Mouse (Mus musculus): Measurements from ENCODE around the gene Slc25a38. TPM values are rescaled to one million over a fixed set of nuclear protein-coding genes. Genes with fewer than 3 reads are reported as not detected.

Slc25a38 gene
- polyA plus RNA-seq, 1 experiment from 2014 or later, result 30.2 TPM

DNA sequence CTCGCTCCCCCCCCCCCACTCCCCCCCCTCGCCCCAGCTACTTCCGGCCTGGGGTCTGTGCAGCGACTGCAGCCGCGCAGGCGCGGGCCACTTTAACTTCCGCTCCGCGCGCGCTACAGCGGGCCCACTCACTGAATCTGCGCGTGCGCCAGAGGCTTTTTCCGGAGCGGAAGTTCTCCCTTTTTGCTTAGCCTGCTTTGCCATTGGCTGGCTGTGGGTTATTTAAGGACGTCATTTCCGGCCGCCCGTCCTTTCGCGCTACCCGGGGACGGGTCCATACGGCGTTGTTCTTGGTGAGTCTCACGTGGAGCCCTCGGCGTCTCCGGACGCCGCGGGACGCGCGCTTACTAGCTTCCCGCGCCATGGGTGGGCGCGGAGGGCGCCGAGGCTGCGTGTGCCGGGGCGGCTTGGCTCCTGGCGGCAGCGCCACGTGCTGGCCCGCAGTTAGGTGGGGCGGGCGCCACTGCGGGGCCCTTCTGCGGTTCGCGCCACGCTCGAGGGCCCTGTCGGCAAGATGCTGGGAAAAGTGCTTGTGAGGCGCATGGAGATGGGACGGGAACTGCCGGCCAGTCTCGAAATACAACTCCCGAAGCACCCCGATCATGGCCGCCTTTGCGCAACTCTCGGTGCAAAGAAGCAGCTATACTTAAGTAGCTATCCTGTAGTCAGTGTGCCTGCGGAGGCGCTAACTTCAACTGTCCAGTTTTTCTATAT lies 17.5 kb downstream of the Slc25a38 start, which contains the start of gene Rpsa:
Gene Rpsa, plus strand, starts transcription at position 152 of the 714 bp plus-strand sequence.
- Histone ChIP-seq H3K36me3 (peaks cover 56% of the 10 kb centered on the region), H3K9me3 (no peaks in the 10 kb centered on the region), H3K4me3 (peak within 1 kb of the TSS; percentile 100), H3K4me1 (peaks cover 15% of the 10 kb centered on the region), H3K27me3 (no peaks in the 10 kb centered on the region), H3K27ac (peak within 1 kb of the TSS; percentile 96), H3K4me2 (peak within 1 kb of the TSS; percentile 54), H3K9ac (peak within 1 kb of the TSS; percentile 100)
- under 1% methylated on average over 71 of the region's 72 CpGs for WGBS
- ATAC-seq (ENCODE audit: insufficient number of reproducible peaks, low FRiP score, low TSS enrichment, low read depth), result peak; percentile 96

DNA sequence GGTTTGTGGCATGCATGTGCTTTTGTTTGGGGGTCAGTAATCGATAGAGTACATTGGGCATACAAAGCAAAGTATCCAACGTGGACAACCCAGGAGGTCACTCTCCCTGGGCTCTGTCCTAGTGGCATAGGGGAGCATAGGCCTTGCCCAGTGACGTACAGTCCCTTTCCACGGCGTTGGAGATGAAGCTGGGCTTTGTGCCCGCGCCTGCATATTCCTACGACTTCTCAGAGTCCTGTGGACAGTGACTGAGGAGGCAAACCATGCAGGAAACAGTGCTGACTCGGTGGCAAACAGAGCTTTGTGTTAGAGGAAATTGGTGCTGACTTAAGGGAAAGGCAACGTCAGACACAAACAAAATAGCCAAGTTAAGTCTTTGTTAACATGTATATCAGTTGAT lies 19.1 kb downstream of the Slc25a38 start:
- Histone ChIP-seq H3K36me3 (peaks cover 44% of the 10 kb centered on the region), H3K9me3 (no peaks in the 10 kb centered on the region), H3K9ac (peak overlapping the region; percentile 100; the same call in 1 of the 2 replicates), H3K4me1 (peaks cover 15% of the 10 kb centered on the region), H3K27me3 (no peaks in the 10 kb centered on the region), H3K27ac (0 out of 2 replicates have a peak overlapping the region, but pooled peaks have one; percentile 57), H3K4me2 (peak overlapping the region; percentile 53), H3K4me3 (peak overlapping the region; percentile 100)
- WGBS, result 69% methylated on average over 10 of the region's 10 CpGs
- ATAC-seq (ENCODE audit: insufficient number of reproducible peaks, low FRiP score, low TSS enrichment, low read depth), result no peak

DNA sequence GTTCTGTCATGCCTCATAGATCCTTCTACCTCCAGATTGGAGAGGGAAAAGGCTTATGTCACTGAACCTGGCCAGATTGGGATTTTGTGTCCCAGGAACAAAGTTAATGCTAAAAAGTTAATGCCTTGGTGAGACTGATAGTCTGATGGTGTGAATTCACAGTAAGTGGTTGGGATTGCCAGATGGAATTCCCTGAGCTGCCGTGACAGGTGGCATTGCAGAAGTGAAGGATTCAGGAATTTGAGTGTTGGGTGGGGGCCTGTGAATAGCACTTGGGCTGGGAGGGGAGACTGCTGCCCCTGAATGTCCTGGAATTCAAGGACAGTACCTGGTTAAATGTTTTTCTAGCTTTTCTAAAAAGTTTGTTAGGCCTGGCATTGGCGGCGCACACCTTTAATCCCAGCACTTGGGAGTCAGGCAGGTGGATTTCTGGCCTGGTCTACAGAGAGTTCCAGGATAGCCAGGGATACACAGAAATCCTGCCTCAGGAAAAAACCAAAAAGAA lies 21.7 kb downstream of the Slc25a38 start:
- ATAC-seq (ENCODE audit: insufficient number of reproducible peaks, low FRiP score, low TSS enrichment, low read depth), result no peak
- 83% methylated on average over 3 of the region's 3 CpGs for WGBS
- Histone ChIP-seq H3K27ac (no peak overlapping the region), H3K36me3 (peaks cover 42% of the 10 kb centered on the region), H3K4me1 (peaks cover 14% of the 10 kb centered on the region), H3K9me3 (no peaks in the 10 kb centered on the region), H3K9ac (no peak overlapping the region), H3K4me3 (no peak overlapping the region), H3K4me2 (no peak overlapping the region), H3K27me3 (no peaks in the 10 kb centered on the region)

DNA sequence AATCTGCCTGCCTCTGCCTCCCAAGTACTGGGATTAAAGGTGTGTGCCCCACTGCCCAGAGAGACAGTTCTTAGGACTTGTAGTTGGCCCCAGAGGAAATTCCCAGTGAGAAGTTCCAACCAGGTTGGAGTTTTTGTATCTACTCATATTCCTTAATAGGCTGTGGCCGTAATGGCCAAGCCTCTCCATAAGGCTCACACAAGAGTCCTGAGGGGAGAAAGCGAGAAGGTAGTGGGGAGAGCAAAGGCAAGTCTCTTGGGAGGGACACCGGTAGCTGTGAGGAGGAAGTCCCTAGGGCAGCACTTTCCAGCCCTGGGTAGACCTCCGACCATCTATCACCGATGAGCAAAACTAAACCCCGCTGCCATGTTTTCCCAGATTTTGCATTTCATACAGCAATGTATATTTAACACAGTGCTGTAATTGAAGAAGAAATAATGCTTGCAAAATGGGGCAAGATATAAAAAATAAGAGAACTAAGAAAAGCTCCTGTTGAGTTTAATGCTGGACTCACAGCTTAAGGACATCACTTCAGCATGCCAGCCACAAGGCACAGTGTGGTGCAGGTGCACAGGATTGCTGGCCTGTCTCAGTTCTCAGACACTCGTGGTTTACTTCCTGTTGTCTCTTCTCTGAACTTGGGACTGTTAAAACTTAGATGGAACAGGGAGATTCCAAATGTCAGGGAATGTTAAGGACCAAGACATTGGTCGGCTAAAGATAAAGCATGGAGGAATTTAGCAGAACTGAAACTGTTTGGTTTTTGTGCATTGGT lies 23.0 kb downstream of the Slc25a38 start:
- WGBS, result 34% methylated on average over 8 of the region's 8 CpGs
- Histone ChIP-seq H3K4me3 (no peak overlapping the region), H3K9ac (no peak overlapping the region), H3K27me3 (no peaks in the 10 kb centered on the region), H3K27ac (peak overlapping the region; percentile 47), H3K4me1 (peaks cover 12% of the 10 kb centered on the region), H3K9me3 (no peaks in the 10 kb centered on the region), H3K36me3 (peaks cover 42% of the 10 kb centered on the region), H3K4me2 (no peak overlapping the region)
- ATAC-seq (ENCODE audit: insufficient number of reproducible peaks, low FRiP score, low TSS enrichment, low read depth), result no peak

DNA sequence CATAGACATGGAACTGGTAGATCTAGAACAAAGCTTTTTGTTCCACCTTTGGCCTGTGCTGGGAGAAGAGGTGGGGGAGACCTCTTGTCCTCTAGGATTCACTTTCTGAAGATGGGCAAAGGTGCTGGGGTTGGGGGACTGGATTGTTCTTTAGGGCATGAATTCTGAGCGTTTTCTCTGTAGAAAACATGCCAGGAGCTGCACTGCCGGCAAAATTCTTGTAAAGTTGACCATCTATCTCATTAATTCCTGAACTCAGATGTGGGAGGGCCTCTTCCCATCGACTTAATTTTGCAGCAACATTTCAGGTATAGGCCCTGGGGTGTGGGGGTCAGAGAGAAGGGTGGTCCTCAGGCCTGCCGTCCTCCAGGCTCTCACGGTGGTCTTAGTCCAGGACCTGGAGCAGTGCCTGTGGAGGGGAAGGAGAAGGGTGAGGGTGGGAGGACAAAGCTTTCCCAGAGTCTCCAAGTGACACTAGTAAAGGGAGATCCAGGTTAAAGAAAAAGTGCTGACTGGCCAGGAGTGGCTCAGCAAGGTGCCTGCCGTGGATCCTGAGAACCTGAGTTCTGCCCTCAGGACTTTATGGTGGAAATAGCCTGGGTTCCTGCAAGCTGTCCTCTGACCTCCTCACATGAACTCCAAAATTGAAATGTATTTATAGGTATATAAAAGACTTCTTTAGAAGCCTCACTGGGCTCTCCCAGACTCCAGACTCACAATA lies 23.7 kb downstream of the Slc25a38 start:
- Histone ChIP-seq H3K27ac (0 out of 2 replicates have a peak overlapping the region, but pooled peaks have one; percentile 14), H3K4me3 (no peak overlapping the region), H3K36me3 (peaks cover 38% of the 10 kb centered on the region), H3K9ac (no peak overlapping the region), H3K9me3 (no peaks in the 10 kb centered on the region), H3K4me1 (peaks cover 7% of the 10 kb centered on the region), H3K27me3 (no peaks in the 10 kb centered on the region), H3K4me2 (no peak overlapping the region)
- ATAC-seq (ENCODE audit: insufficient number of reproducible peaks, low FRiP score, low TSS enrichment, low read depth), result no peak
- 36% methylated on average over 6 of the region's 6 CpGs for WGBS

DNA sequence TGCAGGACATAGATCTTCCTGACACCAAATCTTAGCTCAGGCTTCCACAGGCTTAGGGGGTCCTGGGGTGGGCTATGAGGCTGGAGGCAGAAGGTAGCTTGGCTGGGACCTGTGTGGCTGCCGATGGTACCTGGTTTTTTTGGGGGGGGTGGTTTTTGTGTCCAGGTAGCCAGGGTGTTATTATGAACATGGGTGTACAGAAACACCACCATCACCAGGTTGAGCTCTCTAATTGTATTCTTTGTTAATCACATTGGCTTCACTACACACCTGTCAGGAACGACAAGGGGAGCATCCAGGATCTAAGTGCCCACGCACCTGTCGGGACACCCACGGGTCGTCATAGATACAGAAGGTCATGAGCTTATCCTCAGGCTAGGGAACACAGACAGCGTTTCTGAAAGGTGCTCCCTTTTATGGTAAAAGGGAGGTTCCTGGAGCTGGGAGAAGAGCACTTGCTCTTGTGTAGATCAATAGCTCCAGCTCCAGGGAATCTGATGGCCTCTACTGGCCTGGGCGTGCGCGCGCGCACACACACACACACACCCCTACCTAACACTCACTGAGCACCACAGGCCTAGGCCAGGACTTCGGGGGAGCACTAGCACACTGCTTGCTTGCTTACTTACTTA lies 24.5 kb downstream of the Slc25a38 start:
- H3K27me3 ChIP-seq, result no peaks in the 10 kb centered on the region

DNA sequence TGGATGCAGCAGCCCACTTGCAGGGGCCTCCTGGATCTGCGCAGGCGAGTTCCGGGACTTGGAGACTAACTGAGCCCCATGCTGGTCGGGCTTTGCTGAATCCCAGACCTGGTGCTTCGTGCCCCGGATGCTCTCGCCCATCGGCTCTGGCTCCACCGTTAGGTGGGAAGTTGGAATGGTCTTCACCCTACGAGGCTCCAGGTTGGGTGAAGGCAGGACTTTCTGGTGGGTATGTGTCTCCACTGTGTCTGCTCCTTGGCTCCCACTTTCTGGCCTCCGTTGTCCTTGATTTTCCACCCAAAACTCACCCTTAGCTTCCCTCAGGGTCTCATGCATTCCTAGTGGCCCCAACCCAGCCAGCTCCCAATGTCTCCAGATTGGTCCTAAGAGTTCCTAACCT lies 25.3 kb downstream of the Slc25a38 start:
- Histone ChIP-seq H3K9me3 (no peaks in the 10 kb centered on the region), H3K4me1 (no peaks in the 10 kb centered on the region), H3K36me3 (peaks cover 25% of the 10 kb centered on the region), H3K27me3 (no peaks in the 10 kb centered on the region), H3K9ac (no peak overlapping the region), H3K4me3 (no peak overlapping the region), H3K27ac (no peak overlapping the region), H3K4me2 (no peak overlapping the region)
- no peak for ATAC-seq (ENCODE audit: insufficient number of reproducible peaks, low FRiP score, low TSS enrichment, low read depth)
- WGBS, result 89% methylated on average over 11 of the region's 11 CpGs

More for the DNA sequence above, 24.5 kb downstream of the Slc25a38 start:
- no peaks in the 10 kb centered on the region for H3K4me1 ChIP-seq
- no peak overlapping the region for H3K4me2 ChIP-seq
- peaks cover 31% of the 10 kb centered on the region for H3K36me3 ChIP-seq
- ATAC-seq (ENCODE audit: insufficient number of reproducible peaks, low FRiP score, low TSS enrichment, low read depth), result no peak
- 0 out of 2 replicates have a peak overlapping the region, but pooled peaks have one; percentile 14 for H3K27ac ChIP-seq
- 76% methylated on average over 13 of the region's 13 CpGs for WGBS
- no peak overlapping the region for H3K9ac ChIP-seq
- no peaks in the 10 kb centered on the region for H3K9me3 ChIP-seq
- H3K4me3 ChIP-seq, result no peak overlapping the region

DNA sequence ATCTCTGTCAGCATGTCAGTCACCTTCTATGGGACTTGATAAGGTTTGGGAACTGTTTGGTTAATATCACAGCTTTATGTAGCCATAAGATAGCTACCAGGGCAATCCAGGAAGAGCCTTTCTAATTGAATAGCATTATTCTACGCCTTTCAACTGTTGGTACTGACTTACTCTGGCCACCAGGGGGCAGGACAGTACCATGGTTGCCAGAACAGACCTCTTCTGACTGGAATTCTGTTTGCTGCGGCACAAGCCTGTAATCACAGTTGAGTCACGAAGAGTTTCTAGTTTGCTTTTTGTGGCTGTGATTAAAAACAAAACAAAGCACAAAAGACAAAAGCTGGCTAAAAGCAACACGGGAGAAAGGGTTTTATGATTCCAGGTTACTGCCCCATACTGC lies 30.5 kb downstream of the Slc25a38 start:
- no peak overlapping the region for H3K4me2 ChIP-seq
- H3K9me3 ChIP-seq, result no peaks in the 10 kb centered on the region
- 3% methylated on average over 4 of the region's 4 CpGs for WGBS
- no peaks in the 10 kb centered on the region for H3K36me3 ChIP-seq
- no peaks in the 10 kb centered on the region for H3K4me1 ChIP-seq
- no peak overlapping the region for H3K27ac ChIP-seq
- no peaks in the 10 kb centered on the region for H3K27me3 ChIP-seq
- no peak for ATAC-seq (ENCODE audit: insufficient number of reproducible peaks, low FRiP score, low TSS enrichment, low read depth)
- H3K9ac ChIP-seq, result no peak overlapping the region
- no peak overlapping the region for H3K4me3 ChIP-seq

DNA sequence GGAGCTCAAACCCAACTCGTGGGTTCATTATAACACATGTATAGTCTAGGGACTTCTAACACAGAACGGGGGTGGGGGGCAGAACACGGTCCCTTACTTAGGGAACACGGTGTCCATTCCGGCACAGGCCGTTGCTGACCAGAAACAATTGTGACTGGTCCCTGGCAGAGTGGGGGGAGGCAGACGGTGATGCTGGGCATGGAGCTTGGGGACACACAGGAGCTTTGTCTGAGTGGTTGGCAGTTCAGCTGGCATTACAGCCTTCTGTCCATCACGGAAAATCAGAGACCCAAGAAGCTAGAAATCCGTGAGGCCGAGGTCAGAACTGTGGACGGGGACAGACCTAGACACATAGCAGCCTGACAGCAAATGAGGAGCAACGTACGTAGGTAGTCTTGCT lies 34.3 kb downstream of the Slc25a38 start:
- H3K9ac ChIP-seq, result no peak overlapping the region
- no peak for ATAC-seq (ENCODE audit: insufficient number of reproducible peaks, low FRiP score, low TSS enrichment, low read depth)
- no peak overlapping the region for H3K27ac ChIP-seq
- no peak overlapping the region for H3K4me2 ChIP-seq
- no peaks in the 10 kb centered on the region for H3K4me1 ChIP-seq
- no peaks in the 10 kb centered on the region for H3K9me3 ChIP-seq
- H3K27me3 ChIP-seq, result no peaks in the 10 kb centered on the region
- 81% methylated on average over 13 of the region's 13 CpGs for WGBS
- no peaks in the 10 kb centered on the region for H3K36me3 ChIP-seq
- H3K4me3 ChIP-seq, result no peak overlapping the region

DNA sequence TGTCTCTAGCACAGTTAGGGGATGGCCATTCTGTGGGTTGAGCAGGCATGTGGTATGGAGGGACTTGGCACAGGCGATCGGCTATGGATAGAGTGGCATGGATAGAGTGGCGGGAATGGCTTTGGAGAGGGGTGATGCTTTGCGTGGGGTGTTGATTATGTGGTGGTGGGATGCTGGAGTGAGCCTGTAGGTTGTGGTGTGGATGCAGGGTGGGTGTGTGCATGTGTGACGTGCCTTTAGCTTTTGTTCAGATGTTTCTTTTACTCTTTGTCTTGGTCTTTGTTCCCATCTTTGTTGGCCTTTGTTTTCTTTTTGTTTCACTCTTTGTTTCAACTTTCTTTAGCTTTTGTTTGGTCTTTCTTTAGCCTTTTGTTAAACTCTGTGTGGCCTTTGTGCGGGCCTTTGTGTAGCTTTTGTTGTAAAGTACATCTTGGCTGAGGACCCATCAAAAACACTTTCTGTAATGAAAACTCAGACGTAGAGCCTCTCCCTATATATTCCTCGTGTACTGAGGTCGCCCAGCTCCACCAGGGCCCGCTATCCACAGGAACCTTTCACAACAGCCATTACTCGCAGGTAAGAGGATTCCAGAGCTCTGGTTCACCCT lies 39.2 kb downstream of the Slc25a38 start, which contains the start of gene Mobp:
Gene Mobp, plus strand, starts transcription at position 486 of the 607 bp plus-strand sequence.
- Histone ChIP-seq H3K4me1 (no peaks in the 10 kb centered on the region), H3K36me3 (no peaks in the 10 kb centered on the region), H3K4me3 (no peak within 1 kb of the TSS), H3K9ac (no peak within 1 kb of the TSS), H3K9me3 (no peaks in the 10 kb centered on the region), H3K4me2 (no peak within 1 kb of the TSS), H3K27me3 (no peaks in the 10 kb centered on the region), H3K27ac (no peak within 1 kb of the TSS)
- 83% methylated on average over 11 of the region's 11 CpGs for WGBS
- no peak for ATAC-seq (ENCODE audit: insufficient number of reproducible peaks, low FRiP score, low TSS enrichment, low read depth)

DNA sequence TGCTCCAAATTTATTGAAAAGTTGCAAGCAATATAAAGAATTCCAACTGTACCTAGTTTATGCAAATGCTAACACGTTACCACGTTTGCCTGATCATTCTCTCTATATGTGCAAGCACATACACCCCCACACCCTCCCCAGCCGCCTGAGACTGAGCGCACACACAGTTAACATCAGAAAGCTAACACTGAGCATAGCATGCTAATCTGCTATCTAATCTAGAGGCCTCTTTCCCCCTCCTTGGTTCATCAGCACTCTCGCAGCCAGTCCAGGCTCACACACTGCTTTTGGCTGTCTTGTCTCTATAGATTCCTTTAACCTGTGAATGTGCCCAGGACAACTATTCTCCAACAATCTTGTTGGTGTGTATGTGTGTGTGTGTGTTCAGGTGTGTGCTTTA lies 41.0 kb downstream of the Slc25a38 start:
- WGBS, result 83% methylated on average over 5 of the region's 5 CpGs
- no peak for ATAC-seq (ENCODE audit: insufficient number of reproducible peaks, low FRiP score, low TSS enrichment, low read depth)

More for the DNA sequence above, 41.0 kb downstream of the Slc25a38 start:
- no peak overlapping the region for H3K27ac ChIP-seq
- H3K27me3 ChIP-seq, result no peaks in the 10 kb centered on the region
- H3K4me2 ChIP-seq, result no peak overlapping the region
- no peaks in the 10 kb centered on the region for H3K4me1 ChIP-seq
- H3K9me3 ChIP-seq, result no peaks in the 10 kb centered on the region
- no peaks in the 10 kb centered on the region for H3K36me3 ChIP-seq
- no peak overlapping the region for H3K9ac ChIP-seq
- H3K4me3 ChIP-seq, result no peak overlapping the region

All from limb, embryonic 15.5 days (tissue).